Mouse (Mus musculus): ENCODE data around the gene Dhx58.

GRCm38 (mm10) chr11:100687265-100687664, 16.8 kb downstream of the Dhx58 start:
- no peak for TF ChIP-seq CTCF (IDR thresholded peaks at IDR 0.05; ENCODE audit: low read depth)
- no peak for TF ChIP-seq EP300 (optimal IDR thresholded peaks at IDR 0.05)

Data from stomach, postnatal 0 days (tissue).